In genomic region chr1:155810616-155811015, GRCm38 (mm10) we compare ENCODE assay signal across 9 mouse cellular contexts. TPM values are rescaled to one million over a fixed set of nuclear protein-coding genes. Genes with fewer than 3 reads are reported as not detected.
DNase-seq lines count a peak whose midpoint lies in the region; ATAC-seq and TF ChIP-seq lines count a peak whose summit lies in the region.
"Had no signal": no experiment of that assay in that cellular context is flagged by ENCODE, and none has a peak within 500 bp of the region (broad histone marks: within the 10 kb centered on the region; RNA-seq: fewer than 3 reads in every experiment).

No protein-coding gene starts in this region.

- no peak overlapping the region for H3K9ac ChIP-seq in hindbrain, embryonic 15.5 days

- H3K4me2 ChIP-seq in hindbrain, embryonic 15.5 days: peak overlapping the region; percentile 70; the same call in 1 of the 2 replicates

- H3K4me1 ChIP-seq in hindbrain, embryonic 15.5 days (replicated peaks): peaks cover 34% of the 10 kb centered on the region

- no peak overlapping the region for H3K4me3 ChIP-seq in hindbrain, embryonic 15.5 days

- no peaks in the 10 kb centered on the region for H3K27me3 ChIP-seq in hindbrain, embryonic 15.5 days

- no peaks in the 10 kb centered on the region for H3K9me3 ChIP-seq in hindbrain, embryonic 15.5 days

- no peaks in the 10 kb centered on the region for H3K36me3 ChIP-seq in hindbrain, embryonic 15.5 days

- peak; percentile 93 for DNase-seq in heart, adult 11 months
- no peak for DNase-seq in heart, postnatal 25 days (ENCODE audit: low spot score)
- peak; percentile 46 for DNase-seq in brain, embryonic 14.5 days (ENCODE audit: low read depth)
- peak; percentile 12 for DNase-seq in lung, postnatal 25 days (ENCODE audit: low spot score)
- no peak for DNase-seq in left cerebral cortex, postnatal 4 days
- DNase-seq in kidney, adult 9 months: no peak
- no peak for DNase-seq in cerebellum, adult 11 months

- intact Hi-C loops in heart, postnatal 25 days (cut with DNase I): loop anchor here (5.0 kb wide), 1 partner anchor 157 kb away; no protein-coding TSS in a partner anchor
- intact Hi-C loops in left cerebral cortex, postnatal 4 days (cut with DNase I): no loop called here

- no peak overlapping the region for H3K27ac ChIP-seq in hindbrain, embryonic 15.5 days (replicated peaks)

- ATAC-seq in hindbrain, embryonic 15.5 days (ENCODE audit: low FRiP score, low read depth): no peak

- 53% methylated on average over 7 of the region's 7 CpGs for WGBS in hindbrain, embryonic 15.5 days

- no peak for TF ChIP-seq POLR2A in brain, embryonic 14.5 days (IDR thresholded peaks at IDR 0.05; ENCODE audit: borderline replicate concordance, extremely low read depth, insufficient read depth, insufficient read length, poor library complexity, severe bottlenecking)

- TF ChIP-seq CTCF in brain, embryonic 14.5 days (IDR thresholded peaks at IDR 0.05; ENCODE audit: borderline replicate concordance, extremely low read depth, insufficient read depth, insufficient read length): no peak

RNA-seq across cellular contexts. Expression of gene Qsox1, which starts 2.1 kb away (rescaled TPM):
- total RNA-seq in heart, postnatal 25 days (2021): 10 to 100 TPM; 35.3 to 41.5 TPM
- polyA plus RNA-seq in brain, embryonic 14.5 days (2012; rRNA removed): 35.0 and 36.1 TPM in 2 replicates
- polyA plus RNA-seq in hindbrain, embryonic 15.5 days (2015; fragmentation: Nextera tagmentation; extraction: Ambion mirVana): 20.1 and 21.5 TPM in 2 replicates
- total RNA-seq in left cerebral cortex, postnatal 4 days (2021): 10 to 100 TPM; 34.2 to 35.0 TPM

RNA-seq across cellular contexts. Expression of gene Lhx4, which starts 59.1 kb away (rescaled TPM):
- total RNA-seq in heart, postnatal 25 days (2021): not detected
- polyA plus RNA-seq in brain, embryonic 14.5 days (2012; rRNA removed): 0.97 and 2.7 TPM in 2 replicates
- polyA plus RNA-seq in hindbrain, embryonic 15.5 days (2015; fragmentation: Nextera tagmentation; extraction: Ambion mirVana): 2.3 and 3.5 TPM in 2 replicates
- total RNA-seq in left cerebral cortex, postnatal 4 days (2021): under 1 TPM in 1 of 2 experiments, not detected in 1; 0.14 TPM
- polyA plus RNA-seq: limb, embryonic 11.5 days had no signal

Comparison
In these comparisons a context has a peak if more than half of its experiments do, and no peak if none do; other contexts are left out.
1. DNase-seq: peak in heart, adult 11 months (single experiment), brain, embryonic 14.5 days (single experiment) and lung, postnatal 25 days (single experiment); none in heart, postnatal 25 days (single experiment), left cerebral cortex, postnatal 4 days (single experiment), kidney, adult 9 months (single experiment) and cerebellum, adult 11 months (single experiment).